Mouse (Mus musculus) kidney, embryonic 16.5 days (tissue): Measurements from ENCODE around the gene 1700125H20Rik. TPM values are rescaled to one million over a fixed set of nuclear protein-coding genes. Genes with fewer than 3 reads are reported as not detected.
"Not testable (repeated sequence)": the region's sequence is repeated elsewhere in the genome, so short reads cannot be mapped to it uniquely, and the experiment has no call there.

ENCODE experiments used
- ATAC-seq: fragments of 200-750 bp; cut with Nextera tagmentation; 2 replicates; pipeline ENCODE4 v1.8.0; 2017; ENCODE audit warnings: moderate TSS enrichment; ENCODE audit not compliant: low FRiP score, low TSS enrichment
- H3K27ac ChIP-seq: fragments of 300-500 bp; sonication (generic); 2 replicates; pipeline ENCODE4 v1.5.1; 2014; ENCODE audit warnings: low read length
- H3K27me3 ChIP-seq: fragments of 300-500 bp; sonication (generic); 2 replicates; pipeline ENCODE4 v1.6.1; 2014; ENCODE audit warnings: low read length, control low read depth, mixed read lengths; ENCODE audit not compliant: insufficient read depth
- H3K36me3 ChIP-seq: fragments of 300-500 bp; sonication (generic); 2 replicates; pipeline ENCODE4 v1.6.1; 2014; ENCODE audit warnings: low read length, control low read depth, mixed read lengths; ENCODE audit not compliant: insufficient read depth
- H3K4me1 ChIP-seq: fragments of 300-500 bp; sonication (generic); 2 replicates; pipeline ENCODE4 v1.6.1; 2014; ENCODE audit warnings: low read length, control low read depth, mixed read lengths; ENCODE audit not compliant: insufficient read depth
- H3K4me2 ChIP-seq: fragments of 300-500 bp; sonication (generic); replicated peaks from 2 replicates; pipeline ENCODE4 v1.6.1; 2014; ENCODE audit warnings: low read depth, low read length
- H3K4me3 ChIP-seq: fragments of 300-500 bp; sonication (generic); 2 replicates; pipeline ENCODE4 v1.5.1; 2014; ENCODE audit warnings: mild to moderate bottlenecking, low read length
- H3K9ac ChIP-seq: fragments of 300-500 bp; sonication (generic); replicated peaks from 2 replicates; pipeline ENCODE4 v1.6.1; 2014; ENCODE audit warnings: low read length
- H3K9me3 ChIP-seq: fragments of 300-500 bp; sonication (generic); 2 replicates; pipeline ENCODE4 v1.6.1; 2016; ENCODE audit warnings: low read length, control low read depth
- WGBS: fragments of 180-500 bp; shearing (Covaris S2); extraction: QIAGEN DNeasy Blood & Tissue Kit; methylation state at CpG from one replicate; pipeline ENCODE4 v1.1.7; 2014; 5-methylcytosine and 5-hydroxymethylcytosine counted together
- polyA plus RNA-seq: library from polyadenylated mRNA; unstranded; fragments of >200 nt; fragmentation: Nextera tagmentation; extraction: Ambion mirVana; gene quantifications from 2 replicates; pipeline ENCODE4 v1.2.1, GENCODE M21; 2015

1700125H20Rik gene
- polyA plus RNA-seq, 1 experiment from 2014 or later = not detected

DNA sequence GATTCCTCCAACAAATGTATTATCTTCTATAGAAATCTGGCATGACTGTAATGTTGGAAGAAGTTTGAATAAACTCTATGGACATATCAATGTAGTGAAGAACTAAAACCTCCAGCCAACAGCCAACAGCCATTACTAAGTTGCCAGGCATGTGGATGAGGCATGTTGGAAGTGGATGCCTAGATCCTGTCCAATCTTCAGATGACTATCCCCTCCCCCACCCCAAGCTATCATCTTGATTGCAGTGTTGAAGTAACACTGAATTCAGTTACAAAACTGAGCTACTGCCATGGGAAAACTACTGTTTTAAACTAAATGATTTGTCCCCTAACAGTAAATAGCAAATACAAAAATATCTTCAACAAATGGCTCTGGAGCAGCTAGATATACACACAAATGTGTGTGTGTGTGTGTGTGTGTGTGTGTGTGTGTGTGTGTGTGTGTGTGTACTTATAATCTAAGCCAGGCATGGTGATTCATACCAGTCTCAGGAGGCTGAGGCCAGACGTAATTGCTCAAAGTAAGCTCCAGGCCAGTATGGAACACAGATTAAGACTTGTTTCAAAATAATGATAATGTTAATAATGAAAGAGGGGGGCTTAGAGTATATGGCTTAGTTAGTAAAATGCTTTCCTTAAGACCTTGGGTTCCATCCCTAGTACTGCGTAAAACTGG is 17.8 kb upstream of the 1700125H20Rik start:
- 89% methylated on average over 2 of the region's 2 CpGs for WGBS
- no peaks in the 10 kb centered on the region for H3K9me3 ChIP-seq
- no peak overlapping the region for H3K4me3 ChIP-seq
- no peaks in the 10 kb centered on the region for H3K4me1 ChIP-seq
- no peak for ATAC-seq
- no peaks in the 10 kb centered on the region for H3K36me3 ChIP-seq
- no peak overlapping the region for H3K27ac ChIP-seq
- no peak overlapping the region for H3K4me2 ChIP-seq
- no peaks in the 10 kb centered on the region for H3K27me3 ChIP-seq
- no peak overlapping the region for H3K9ac ChIP-seq

DNA sequence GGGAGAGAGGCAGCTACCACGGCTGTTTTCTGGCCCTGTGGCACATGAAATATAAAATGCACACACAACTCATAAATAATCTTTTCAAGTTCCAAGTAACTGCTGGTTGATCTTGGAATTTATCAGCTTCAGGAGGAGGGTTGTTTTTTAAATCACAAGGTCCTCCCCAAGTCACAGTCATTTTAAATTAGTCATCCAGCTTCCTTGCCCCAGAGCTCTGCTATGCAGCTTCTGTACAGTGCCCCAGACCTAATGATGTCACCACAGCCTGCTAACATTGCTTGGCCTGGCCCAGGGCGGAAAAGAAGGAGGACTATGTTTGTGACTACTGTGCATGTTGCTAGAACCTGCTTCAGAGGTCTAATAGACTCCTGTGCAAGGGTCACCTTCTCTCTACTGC is 12.9 kb upstream of the 1700125H20Rik start:
- Histone ChIP-seq H3K27ac (no peak overlapping the region), H3K9me3 (no peaks in the 10 kb centered on the region), H3K4me3 (no peak overlapping the region), H3K27me3 (no peaks in the 10 kb centered on the region), H3K4me1 (no peaks in the 10 kb centered on the region), H3K4me2 (no peak overlapping the region), H3K36me3 (no peaks in the 10 kb centered on the region), H3K9ac (no peak overlapping the region)
- ATAC-seq = no peak
- WGBS = 44% methylated on average over 2 of the region's 2 CpGs

GRCm38 (mm10) chr11:85163014-85163413 is 7.2 kb upstream of the 1700125H20Rik start:
- not testable (repeated sequence) for H3K27ac ChIP-seq, ATAC-seq, H3K4me1 ChIP-seq, H3K36me3 ChIP-seq, H3K4me2 ChIP-seq, H3K4me3 ChIP-seq, H3K9me3 ChIP-seq, H3K27me3 ChIP-seq, H3K9ac ChIP-seq
- WGBS = 76% methylated on average over 1 of the region's 1 CpGs

DNA sequence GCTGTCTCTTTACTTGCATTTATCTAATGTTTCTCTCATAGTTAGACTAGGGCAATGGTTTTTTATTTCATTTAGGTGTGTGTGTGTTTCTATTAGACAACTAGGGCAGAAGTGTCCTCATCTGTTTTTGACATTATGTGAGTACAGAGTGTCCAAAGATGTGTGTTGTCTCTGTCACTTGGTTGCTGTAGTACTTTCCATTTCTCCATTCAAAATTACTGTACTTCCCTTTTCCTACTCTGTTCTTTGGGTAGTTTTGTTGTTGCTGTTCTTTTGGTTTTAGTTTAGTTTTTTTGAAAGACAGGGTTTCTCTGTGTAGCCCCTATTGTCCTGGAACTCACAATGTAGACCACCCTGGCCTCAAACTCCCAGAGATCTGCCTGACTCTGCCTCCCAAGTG is 5.8 kb upstream of the 1700125H20Rik start:
- Histone ChIP-seq H3K27me3 (no peaks in the 10 kb centered on the region), H3K4me3 (no peak overlapping the region), H3K27ac (no peak overlapping the region), H3K4me2 (no peak overlapping the region), H3K9me3 (no peaks in the 10 kb centered on the region), H3K36me3 (no peaks in the 10 kb centered on the region), H3K9ac (no peak overlapping the region), H3K4me1 (no peaks in the 10 kb centered on the region)
- ATAC-seq = no peak

GRCm38 (mm10) chr11:85167503-85167902 is 2.7 kb upstream of the 1700125H20Rik start:
- no peak for ATAC-seq
- Histone ChIP-seq H3K4me3 (no peak overlapping the region), H3K9ac (no peak overlapping the region), H3K27ac (no peak overlapping the region), H3K4me2 (no peak overlapping the region), H3K27me3 (no peaks in the 10 kb centered on the region), H3K4me1 (peaks cover 8% of the 10 kb centered on the region), H3K36me3 (no peaks in the 10 kb centered on the region), H3K9me3 (no peaks in the 10 kb centered on the region)
- WGBS = 71% methylated on average over 1 of the region's 1 CpGs

DNA sequence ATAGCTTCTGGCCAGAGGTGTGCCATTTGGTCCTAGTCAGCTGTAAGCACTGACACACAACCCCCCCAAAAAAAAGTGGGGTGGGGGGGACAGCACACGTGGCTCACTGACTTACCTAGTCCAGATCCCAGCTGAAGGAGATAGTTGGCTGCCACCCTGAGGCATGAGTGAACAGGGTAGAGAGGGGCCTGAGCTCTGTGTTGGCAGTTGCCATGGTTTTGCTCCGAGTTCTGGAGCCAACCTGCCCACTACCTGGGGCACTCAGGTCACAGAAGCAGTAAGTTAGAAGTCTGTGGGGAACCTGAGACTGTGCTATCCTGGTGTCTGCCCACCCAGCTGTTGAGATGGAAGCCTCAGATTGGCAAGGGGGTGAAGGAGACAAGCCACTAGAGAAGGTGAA is 629 bp downstream of the 1700125H20Rik start:
- ATAC-seq = peak; percentile 54; the same call in 1 of the 2 replicates
- Histone ChIP-seq H3K4me3 (no peak overlapping the region), H3K4me1 (peaks cover 8% of the 10 kb centered on the region), H3K4me2 (peak overlapping the region; percentile 58; the same call in 1 of the 2 replicates), H3K27me3 (no peaks in the 10 kb centered on the region), H3K9ac (no peak overlapping the region), H3K27ac (no peak overlapping the region), H3K9me3 (no peaks in the 10 kb centered on the region), H3K36me3 (no peaks in the 10 kb centered on the region)
- 30% methylated on average over 2 of the region's 2 CpGs for WGBS

GRCm38 (mm10) chr11:85175941-85176340 is 5.7 kb downstream of the 1700125H20Rik start:
- 81% methylated on average over 3 of the region's 3 CpGs for WGBS
- Histone ChIP-seq H3K9ac (no peak overlapping the region), H3K27me3 (no peaks in the 10 kb centered on the region), H3K4me3 (no peak overlapping the region), H3K4me1 (no peaks in the 10 kb centered on the region), H3K36me3 (no peaks in the 10 kb centered on the region), H3K9me3 (no peaks in the 10 kb centered on the region), H3K4me2 (no peak overlapping the region), H3K27ac (no peak overlapping the region)
- ATAC-seq = no peak

- 82% methylated on average over 6 of the region's 6 CpGs for WGBS
- Histone ChIP-seq H3K9me3 (no peaks in the 10 kb centered on the region), H3K4me2 (no peak overlapping the region), H3K9ac (no peak overlapping the region), H3K27ac (no peak overlapping the region), H3K27me3 (no peaks in the 10 kb centered on the region), H3K4me3 (no peak overlapping the region), H3K4me1 (no peaks in the 10 kb centered on the region), H3K36me3 (no peaks in the 10 kb centered on the region)
- no peak for ATAC-seq
Observed at GRCm38 (mm10) chr11:85177761-85178160, 7.6 kb downstream of the 1700125H20Rik start.

DNA sequence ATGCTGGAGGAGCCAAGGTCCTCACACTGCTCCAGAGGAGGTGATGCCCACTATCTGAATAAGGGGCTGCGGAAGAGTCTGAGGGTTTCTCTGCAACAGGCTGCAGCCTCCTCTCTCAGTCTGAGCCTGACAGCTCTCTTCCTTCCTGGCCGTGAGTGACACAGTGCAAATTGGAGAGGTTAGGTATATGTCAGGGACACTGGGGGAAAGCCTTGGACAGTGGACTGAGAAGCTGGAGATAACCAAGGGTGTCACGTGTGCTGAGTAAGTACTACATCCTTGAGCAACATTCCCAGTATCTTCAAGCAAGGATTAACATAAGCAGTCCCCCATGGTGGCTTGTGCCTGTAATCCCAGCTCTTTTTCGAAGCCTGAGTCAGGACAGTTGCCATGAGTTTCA is 8.2 kb downstream of the 1700125H20Rik start:
- 82% methylated on average over 4 of the region's 4 CpGs for WGBS

DNA sequence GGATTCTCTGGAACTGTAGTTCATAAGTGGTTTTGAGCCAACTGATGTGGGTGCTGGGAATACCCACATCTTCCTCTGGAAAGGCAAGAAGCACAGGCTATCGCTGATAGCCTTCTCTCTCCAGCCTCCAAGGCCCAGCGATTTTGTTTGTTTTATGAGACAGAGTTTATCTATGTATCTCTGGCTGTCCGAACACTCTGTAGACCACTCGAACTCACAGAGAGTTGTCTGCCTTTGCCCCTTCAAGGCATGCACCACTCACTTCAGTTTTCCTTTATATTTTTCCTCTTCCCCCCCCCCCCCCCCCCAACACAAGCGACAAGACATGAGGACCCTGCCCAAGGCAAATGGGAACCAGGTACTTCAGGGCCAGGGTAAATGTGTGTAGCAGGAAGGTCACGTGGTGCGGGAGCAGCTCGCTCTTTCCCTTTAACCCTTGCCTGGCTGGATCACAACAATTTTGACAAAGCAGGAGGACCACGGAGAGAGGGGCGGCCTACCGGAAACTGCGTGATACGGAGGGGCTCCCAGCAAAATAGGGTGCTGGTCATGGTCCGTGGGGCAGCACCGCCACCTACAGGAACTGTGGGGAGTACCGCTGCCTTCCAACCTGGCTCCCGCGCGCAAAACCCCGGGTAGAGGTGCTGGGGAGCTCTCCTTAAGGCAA is 12.5 kb downstream of the 1700125H20Rik start:
- H3K27ac ChIP-seq = 0 out of 2 replicates have a peak overlapping the region, but pooled peaks have one; percentile 5

More for the DNA sequence above, 8.2 kb downstream of the 1700125H20Rik start:
- Histone ChIP-seq H3K9ac (no peak overlapping the region), H3K4me3 (no peak overlapping the region), H3K27me3 (no peaks in the 10 kb centered on the region), H3K9me3 (no peaks in the 10 kb centered on the region), H3K4me1 (no peaks in the 10 kb centered on the region), H3K27ac (no peak overlapping the region), H3K4me2 (no peak overlapping the region), H3K36me3 (no peaks in the 10 kb centered on the region)
- ATAC-seq = no peak

More for the DNA sequence above, 12.5 kb downstream of the 1700125H20Rik start:
- peak overlapping the region; percentile 53 for H3K4me2 ChIP-seq
- H3K4me3 ChIP-seq = peak overlapping the region; percentile 45
- ATAC-seq = peak; percentile 89
- H3K36me3 ChIP-seq = no peaks in the 10 kb centered on the region
- peaks cover 10% of the 10 kb centered on the region for H3K4me1 ChIP-seq
- 5% methylated on average over 20 of the region's 20 CpGs for WGBS
- no peaks in the 10 kb centered on the region for H3K9me3 ChIP-seq
- H3K27me3 ChIP-seq = no peaks in the 10 kb centered on the region
- peak overlapping the region; percentile 51 for H3K9ac ChIP-seq
